Mouse (Mus musculus) naive thymus-derived CD4-positive, alpha-beta T cell, adult 2 months (primary cell): ENCODE results near the gene Arhgap10.
A peak's percentile ranks its signal among the peaks of the same experiment; 100 is the strongest.

ENCODE experiments used
- DNase-seq: peaks from one replicate; pipeline ENCODE4 v3.0.0-alpha.2; 2011; ENCODE audit warnings: low read depth

Gene Arhgap10

GRCm38 (mm10) chr8:77484817-77485216, 32.9 kb downstream of the Arhgap10 start:
- DNase-seq: no peak

DNA sequence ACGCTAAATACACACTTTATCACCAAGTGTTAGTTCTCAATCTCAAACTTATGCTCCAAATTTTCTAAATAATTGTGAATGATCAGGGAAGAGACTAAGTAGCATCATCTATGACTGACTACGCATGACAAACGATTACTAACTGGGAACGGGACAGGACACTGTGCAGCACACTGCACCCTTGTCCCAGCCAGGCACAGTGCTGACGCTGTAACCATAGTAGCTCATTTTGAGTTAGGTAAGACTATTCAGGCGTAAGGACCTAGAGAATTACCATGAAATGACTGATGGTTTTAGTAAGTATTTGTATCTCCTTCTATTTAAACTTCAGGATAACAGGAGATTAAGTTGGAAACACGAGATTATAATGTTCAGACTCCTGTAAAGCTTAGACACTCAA, 33.5 kb downstream of the Arhgap10 start:
- DNase-seq: no peak

DNA sequence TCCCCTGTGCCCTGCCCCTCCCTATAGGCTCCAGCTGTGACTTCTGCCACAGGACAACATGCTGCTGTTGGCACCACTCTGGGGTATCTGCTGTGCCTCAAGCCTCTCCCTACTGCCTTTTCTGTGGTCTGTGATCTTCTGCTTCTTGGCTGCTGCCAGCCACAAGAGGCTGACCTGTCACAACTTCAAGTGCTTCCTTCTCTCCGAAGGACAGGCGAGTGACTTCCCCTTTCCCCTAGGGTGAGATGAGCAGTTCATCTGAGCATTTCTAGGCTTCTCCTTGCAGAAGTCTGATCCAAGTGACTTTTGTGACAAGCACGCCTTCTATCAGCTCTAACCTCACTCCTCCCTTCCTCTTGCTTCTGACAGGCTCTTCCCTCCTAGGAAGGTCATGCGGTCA, 34.1 kb downstream of the Arhgap10 start:
- peak; percentile 22 for DNase-seq

- DNase-seq: peak; percentile 34
Observed at GRCm38 (mm10) chr8:77481791-77482190, 36.0 kb downstream of the Arhgap10 start.

DNA sequence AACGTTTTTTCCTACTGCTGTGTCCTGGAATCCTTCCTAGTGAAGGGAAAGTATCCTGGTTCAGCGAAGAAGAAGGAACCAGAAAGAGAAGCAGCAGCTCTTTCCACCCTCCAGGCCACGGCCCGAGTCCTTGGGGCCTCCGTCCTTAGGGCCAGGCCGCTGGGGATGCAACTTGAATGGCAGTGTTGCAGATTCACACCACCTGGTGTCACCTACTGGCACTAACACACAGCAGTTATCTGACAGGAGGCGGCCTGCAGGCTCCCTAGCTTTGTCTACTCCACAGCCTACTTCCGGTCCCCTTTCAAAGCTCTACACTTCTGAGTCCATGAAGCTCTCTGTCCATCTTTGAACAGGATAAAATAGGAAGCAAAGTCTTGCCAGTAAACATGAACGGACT, 37.8 kb downstream of the Arhgap10 start:
- no peak for DNase-seq

- no peak for DNase-seq
Observed at GRCm38 (mm10) chr8:77478913-77479273, 38.9 kb downstream of the Arhgap10 start.

DNA sequence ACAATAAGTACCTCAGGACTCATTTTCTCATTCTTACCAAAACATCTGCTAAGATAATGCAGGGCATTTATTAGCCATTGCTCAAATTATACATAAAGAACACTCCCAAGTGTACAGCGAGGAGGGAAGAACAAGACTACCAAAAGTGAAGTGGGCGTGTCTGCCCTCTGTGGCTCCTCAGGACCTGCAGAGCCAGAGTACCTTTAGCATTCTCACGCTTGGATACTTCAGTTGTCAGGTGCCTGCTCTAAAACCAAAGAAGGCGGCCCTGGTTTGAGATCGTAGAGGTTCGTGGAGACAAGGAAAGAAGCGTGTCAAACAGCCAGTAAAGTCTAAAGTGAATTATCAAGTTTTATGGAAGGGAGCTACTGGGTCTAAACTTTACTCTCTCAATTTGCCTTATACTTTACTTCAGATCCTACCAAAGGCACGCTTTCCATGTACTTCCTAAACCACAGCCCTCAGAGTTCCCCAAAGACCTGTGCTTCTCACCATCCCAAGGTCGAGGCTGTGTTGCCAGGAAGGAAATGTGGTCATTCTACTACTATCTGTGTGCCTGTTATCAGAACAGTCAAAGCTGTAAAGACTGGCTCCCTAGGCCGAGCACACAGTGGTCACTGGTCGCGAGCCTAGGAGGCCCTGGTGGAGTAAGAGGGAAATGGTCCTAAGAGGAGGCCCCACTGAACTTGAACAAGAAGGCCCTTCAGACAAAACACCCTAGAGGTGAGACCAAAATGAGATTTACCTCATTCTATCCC, 39.4 kb downstream of the Arhgap10 start:
- no peak for DNase-seq

- no peak for DNase-seq
Observed at GRCm38 (mm10) chr8:77477684-77478083, 40.1 kb downstream of the Arhgap10 start.

DNA sequence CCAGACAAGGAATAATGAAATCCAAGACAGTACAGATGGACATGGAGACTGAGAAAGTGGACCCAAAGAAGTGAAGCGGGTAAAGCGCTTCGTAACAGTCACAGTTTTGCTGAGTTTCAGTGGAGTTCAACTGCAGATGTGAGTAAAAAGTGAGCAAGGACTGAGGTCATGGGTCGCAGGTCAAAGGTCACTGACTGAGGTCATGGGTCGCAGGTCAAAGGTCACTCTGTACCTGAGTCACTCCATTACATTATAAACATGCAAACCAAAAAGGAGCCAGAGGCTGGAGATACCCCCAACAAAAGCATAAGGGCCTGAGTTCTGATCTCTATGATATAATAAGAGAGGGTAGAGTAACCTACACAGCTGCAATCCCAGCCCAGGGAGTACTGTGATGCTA, 43.1 kb downstream of the Arhgap10 start:
- no peak for DNase-seq

- DNase-seq: no peak
Observed at GRCm38 (mm10) chr8:77473773-77474172, 44.0 kb downstream of the Arhgap10 start.

DNA sequence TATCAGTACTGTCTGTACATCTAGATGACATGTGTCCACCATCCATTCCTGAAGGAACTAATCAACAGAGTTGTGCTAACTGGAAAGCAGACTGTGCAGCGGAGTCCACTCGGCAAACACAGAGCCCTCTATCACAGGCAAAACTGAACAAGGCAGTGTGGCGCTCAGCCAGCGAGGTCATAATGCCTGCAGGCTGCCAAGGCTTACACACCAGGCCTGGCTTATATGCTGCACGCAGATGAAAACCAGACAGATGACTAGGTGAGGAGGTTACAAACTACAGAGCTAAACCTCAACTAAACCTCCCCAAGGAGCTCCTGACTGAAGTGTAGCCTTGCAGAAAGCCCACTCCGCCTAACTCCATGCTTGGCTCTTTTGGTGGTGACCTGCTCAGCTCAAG, 44.4 kb downstream of the Arhgap10 start:
- no peak for DNase-seq

GRCm38 (mm10) chr8:77461392-77461791, 56.4 kb downstream of the Arhgap10 start:
- no peak for DNase-seq

DNA sequence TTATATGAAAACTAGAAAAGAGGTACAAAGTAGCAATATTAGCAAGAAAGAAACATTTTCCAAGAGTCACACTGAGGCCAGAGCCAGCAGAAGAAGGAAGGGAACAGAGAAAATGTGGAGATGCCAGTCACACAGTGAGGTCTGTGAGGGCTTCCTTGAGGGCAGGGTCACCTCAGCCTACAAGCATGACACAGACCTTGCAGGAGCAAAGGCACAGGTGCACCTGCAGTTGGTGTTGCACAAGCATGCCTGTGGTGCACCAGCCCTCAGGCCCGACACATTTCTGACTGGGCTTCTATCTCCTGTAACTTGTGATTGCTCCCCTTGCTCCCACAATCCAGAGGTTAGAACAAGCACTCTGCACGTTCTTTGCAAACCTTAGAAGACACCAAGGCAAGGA, 57.4 kb downstream of the Arhgap10 start:
- no peak for DNase-seq

DNA sequence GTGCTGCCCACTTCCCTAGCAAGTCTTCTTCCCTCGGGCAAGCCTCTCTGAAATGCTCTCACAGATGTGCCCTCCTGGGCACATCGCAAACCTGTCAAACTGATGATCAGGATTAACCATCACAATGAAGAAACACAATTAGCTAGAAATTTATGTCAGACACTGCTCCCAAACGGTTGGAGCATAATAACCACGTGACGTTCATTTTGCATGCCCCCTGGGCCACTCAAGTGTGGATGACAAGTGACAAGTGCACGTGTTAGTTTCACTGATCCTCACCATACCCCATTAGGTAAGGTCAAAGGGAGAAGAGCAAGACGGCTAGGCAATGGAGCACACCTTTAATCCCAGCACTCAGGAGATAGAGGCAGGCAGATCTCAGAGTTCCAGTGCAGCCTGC, 58.1 kb downstream of the Arhgap10 start:
- no peak for DNase-seq

DNA sequence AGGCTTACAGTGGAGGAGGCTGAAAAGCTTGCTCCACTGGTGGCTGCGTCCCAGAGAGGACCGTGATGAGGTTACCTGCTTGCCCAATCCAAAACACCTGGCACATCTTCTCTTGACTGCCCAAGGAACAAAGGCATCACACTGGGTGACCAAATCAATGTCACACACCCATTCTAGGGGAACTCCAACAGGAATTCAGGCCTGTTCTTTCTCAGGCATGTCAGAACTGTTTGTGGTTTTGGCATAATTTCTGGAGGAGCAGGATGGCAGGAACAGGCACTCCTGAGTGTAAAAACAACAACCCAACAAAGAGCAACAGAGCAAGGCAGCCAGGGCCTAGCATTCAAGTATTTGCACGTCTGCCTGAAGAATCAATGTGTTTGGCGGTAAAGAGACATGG, 59.2 kb downstream of the Arhgap10 start:
- no peak for DNase-seq

DNA sequence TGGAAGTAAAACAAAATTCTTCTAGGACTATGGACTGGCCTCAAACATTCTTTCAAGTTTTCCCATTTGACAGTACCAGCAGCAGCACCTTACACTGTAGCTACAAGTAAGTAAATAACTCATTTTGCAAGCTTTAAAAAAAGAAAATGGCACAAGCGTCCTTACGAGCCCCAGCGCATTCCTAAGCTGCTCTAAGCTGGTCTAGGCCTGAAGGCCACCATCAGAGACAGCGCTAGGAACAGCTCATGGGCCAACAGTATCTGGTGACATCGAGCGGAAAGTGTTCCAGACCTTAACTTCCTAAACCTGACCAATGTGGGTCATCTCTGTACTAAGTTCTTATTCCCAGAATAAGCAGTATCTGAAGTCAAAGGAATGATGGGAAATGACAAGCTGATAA, 61.5 kb downstream of the Arhgap10 start:
- DNase-seq: no peak

DNA sequence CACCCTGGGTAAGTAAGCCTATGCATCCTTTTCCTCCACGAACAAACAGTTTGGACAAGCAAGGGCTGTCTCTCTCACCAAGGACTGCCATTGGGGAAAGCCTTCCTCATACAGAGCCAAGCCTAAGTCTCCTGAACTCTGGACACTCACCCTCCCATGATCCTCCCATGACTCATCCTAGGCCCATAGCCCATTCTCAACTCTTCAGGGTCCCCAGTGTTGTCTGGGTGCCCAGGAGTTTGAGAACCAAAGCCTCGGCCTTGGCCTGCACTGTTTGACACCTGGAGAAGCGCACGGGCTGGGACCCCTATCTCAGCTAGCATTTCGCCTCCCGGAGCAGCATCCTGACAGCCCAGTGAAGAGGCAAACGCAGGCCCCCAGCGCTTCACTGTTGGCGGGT, 63.9 kb downstream of the Arhgap10 start:
- DNase-seq: no peak

- peak; percentile 74 for DNase-seq
Observed at GRCm38 (mm10) chr8:77451466-77452382, 66.0 kb downstream of the Arhgap10 start.

DNA sequence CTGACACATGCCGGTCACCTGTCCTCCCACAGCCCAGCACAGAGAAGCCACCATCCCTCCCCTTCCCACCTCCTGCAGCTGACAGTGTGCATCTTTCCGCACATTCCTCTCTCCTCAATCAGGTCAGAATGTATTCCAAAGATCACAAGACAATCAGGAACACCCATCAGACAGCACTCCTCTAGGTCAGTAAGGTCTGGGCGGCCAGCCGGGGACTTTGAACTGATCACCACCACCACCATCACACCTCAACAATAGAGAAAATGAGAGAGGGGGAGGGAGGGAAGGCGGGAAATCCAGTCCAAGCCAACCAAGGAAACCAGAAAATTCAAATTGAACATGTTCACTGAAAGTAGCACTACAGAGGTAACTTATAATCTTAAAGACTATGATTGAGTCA, 66.7 kb downstream of the Arhgap10 start:
- DNase-seq: no peak

DNA sequence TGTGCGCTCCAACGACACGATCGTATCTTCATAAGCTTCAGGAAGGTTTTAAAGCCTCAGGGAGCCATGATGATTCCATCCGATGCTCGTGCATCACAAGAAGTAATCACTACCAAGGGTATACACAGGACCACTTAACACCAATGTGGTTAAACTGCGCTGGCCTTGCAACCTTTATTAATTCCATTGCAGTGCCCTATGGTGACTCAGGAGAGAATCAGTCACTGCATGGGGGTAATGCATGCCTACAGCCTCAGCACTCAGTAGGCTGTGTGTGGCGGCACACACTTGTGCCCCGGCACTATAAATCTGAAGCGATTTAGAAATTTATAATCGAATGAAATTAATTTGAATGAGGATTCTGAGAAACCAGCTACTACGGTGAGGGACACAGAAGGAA, 71.5 kb downstream of the Arhgap10 start:
- DNase-seq: no peak

GRCm38 (mm10) chr8:77445642-77446041, 72.1 kb downstream of the Arhgap10 start:
- no peak for DNase-seq

DNA sequence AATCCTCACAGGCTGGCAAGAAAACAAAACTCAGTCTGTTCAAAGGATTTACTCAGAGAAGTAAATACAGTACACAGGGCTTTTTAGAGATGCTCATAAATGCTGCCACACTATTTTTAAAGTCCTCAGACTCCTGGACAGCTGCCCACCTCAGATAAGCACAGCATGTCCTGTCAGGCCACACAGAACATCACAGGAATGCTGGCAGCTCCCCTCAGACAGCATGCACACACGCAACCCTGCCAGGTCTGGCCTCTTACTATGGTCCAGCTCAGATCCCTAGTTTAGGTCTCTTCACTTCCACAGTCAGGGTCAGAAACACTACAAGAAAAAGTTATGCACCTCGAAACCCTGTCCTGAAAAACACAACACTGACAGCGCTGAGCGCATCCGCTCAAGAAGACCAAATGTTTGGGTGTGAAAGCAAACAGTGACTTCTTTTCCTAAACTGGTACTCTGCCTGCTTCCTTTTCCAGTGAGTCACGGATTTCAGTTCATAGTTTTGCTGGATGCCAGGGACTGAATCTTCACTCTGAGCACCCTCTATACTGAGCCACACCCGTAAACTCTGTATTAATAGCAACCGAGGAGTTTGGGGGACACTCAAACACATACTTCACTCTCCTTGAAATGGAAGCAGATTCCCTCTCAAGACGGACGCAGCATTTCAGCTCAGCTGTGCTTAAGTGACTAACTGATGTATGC, 73.4 kb downstream of the Arhgap10 start:
- no peak for DNase-seq

DNA sequence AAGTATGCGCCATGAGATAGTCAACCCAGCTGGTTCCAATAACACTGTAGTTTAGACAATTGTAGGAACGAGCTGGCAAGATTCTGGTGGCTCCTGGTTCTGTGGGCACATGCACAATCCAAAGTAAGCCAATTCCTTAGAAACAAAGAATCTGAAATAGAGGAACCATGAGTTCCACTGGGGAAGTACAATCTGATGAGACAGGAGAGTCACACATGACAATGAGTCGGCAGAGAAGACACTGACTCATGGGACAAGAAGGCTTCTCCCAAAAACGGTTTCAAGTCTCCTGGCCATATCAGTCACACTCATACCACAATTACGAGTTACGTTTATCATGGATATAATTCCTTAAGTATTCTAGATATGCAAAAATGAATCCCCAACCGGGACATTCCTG, 75.3 kb downstream of the Arhgap10 start:
- DNase-seq: no peak
